Mouse (Mus musculus): ENCODE data around the gene 1810009A15Rik. TPM values are rescaled to one million over a fixed set of nuclear protein-coding genes. Genes with fewer than 3 reads are reported as not detected.

1810009A15Rik gene
- 56.5 and 61.6 TPM in 2 replicates for polyA plus RNA-seq (2015; fragmentation: Nextera tagmentation; extraction: Ambion mirVana)

DNA sequence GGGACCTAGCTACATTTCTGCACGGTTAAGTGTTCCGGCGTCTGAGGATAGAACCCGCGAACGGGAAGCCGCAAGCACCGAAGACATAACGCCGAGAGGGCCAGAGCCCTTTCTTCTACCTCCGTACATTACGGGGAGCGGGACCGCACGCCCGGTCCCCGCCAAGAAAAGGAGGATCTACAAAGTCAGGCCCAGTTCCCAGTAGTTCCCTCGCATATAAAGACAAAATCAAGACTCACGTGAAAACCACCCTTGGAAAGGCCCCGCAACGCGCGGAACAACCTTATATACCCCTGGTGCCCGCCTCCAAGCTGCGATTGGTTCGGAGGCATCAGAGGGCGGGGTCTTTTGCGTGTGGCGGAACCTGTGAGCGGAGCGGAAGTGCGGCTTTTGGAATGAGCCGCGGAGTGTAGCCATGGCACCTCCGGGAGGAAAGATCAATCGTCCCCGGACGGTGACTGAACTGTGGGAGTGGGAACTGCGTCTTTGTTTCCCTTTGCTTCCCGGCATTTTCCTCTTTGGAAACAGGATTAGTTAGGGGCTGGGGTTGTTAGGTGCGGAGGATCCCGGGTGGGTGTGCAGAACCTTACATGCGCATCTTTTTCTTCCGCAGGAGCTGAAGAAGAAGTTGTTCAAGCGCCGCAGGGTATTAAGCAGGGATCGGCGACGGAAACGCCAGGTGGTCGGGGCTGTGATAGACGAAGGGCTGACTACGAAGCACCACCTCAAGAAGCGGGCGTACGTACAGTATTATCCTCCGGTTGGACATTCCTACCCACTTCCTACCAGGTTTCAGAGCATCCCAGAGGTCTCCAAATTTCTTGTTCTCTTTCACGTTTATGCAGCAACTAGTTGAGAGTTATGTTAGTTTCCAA, at the start of gene 1810009A15Rik, which contains the start of gene Gm49416:
TSS of gene 1810009A15Rik (plus strand) at position 343 of the 875 bp plus-strand sequence.
TSS of gene Gm49416 (plus strand) at position 416 of the 875 bp plus-strand sequence.
- Histone ChIP-seq H3K9ac (peak within 1 kb of the TSS; percentile 81), H3K36me3 (peaks cover 7% of the 10 kb centered on the region; the same call in 1 of the 2 replicates), H3K4me2 (peak within 1 kb of the TSS; percentile 76), H3K27me3 (no peaks in the 10 kb centered on the region), H3K4me1 (replicated peaks) (peaks cover 25% of the 10 kb centered on the region), H3K27ac (peak within 1 kb of the TSS; percentile 86), H3K4me3 (peak within 1 kb of the TSS; percentile 62), H3K9me3 (no peaks in the 10 kb centered on the region)
- peak; percentile 95 for ATAC-seq (ENCODE audit: low FRiP score)
- WGBS = under 1% methylated on average over 58 of the region's 58 CpGs

DNA sequence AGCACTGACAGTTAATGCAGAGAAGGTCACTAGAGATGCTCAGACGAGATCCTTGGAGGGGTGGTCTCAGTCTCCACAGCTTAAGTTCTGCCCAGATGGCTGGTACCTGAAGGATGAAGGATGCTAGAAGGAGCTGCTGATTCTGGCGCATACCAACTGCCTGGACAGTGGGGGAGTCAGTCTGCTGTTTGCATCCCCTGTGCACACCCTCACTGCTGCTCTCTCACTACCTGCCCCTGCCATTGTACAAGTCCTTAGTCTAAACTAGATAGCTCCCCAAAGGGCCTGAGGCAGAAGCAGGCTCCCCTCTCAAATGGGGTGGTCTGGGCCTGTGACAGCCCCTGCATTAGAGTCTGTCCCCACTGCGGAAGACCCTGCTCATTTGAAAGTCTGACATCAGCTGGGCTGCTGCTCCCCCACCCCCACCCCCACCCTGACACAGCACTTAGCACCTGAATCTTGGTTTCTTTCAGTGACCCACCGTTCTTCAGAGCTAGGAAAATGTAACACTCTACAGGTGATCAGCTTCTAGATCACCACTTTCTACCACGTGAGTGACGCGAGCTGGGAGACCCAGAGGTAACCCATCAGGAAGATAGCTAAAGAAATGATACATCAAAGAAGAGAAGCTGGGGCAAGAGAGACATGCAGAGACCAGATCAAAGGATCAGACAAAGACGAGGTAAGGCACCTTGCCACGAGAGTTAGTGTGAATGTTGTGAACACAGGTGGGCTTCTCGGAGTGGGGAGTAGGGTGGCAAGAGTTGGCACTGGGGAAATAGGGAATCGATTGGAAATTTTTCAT, 49.3 kb upstream of the 1810009A15Rik start, which contains the start of gene Gng3:
TSS of gene Gng3 (minus strand) at position 92 of the 805 bp plus-strand sequence.
- 32% methylated on average over 11 of the region's 11 CpGs for WGBS
- peaks cover 35% of the 10 kb centered on the region for H3K36me3 ChIP-seq
- peak within 1 kb of the TSS; percentile 81 for H3K4me2 ChIP-seq
- H3K4me1 ChIP-seq (replicated peaks) = peaks cover 45% of the 10 kb centered on the region
- peak within 1 kb of the TSS; percentile 74 for H3K4me3 ChIP-seq
- H3K9me3 ChIP-seq = no peaks in the 10 kb centered on the region
- peak; percentile 91 for ATAC-seq (ENCODE audit: low FRiP score)
- H3K27me3 ChIP-seq = no peaks in the 10 kb centered on the region
- peak within 1 kb of the TSS; percentile 99 for H3K27ac ChIP-seq
- peak within 1 kb of the TSS; percentile 94 for H3K9ac ChIP-seq

DNA sequence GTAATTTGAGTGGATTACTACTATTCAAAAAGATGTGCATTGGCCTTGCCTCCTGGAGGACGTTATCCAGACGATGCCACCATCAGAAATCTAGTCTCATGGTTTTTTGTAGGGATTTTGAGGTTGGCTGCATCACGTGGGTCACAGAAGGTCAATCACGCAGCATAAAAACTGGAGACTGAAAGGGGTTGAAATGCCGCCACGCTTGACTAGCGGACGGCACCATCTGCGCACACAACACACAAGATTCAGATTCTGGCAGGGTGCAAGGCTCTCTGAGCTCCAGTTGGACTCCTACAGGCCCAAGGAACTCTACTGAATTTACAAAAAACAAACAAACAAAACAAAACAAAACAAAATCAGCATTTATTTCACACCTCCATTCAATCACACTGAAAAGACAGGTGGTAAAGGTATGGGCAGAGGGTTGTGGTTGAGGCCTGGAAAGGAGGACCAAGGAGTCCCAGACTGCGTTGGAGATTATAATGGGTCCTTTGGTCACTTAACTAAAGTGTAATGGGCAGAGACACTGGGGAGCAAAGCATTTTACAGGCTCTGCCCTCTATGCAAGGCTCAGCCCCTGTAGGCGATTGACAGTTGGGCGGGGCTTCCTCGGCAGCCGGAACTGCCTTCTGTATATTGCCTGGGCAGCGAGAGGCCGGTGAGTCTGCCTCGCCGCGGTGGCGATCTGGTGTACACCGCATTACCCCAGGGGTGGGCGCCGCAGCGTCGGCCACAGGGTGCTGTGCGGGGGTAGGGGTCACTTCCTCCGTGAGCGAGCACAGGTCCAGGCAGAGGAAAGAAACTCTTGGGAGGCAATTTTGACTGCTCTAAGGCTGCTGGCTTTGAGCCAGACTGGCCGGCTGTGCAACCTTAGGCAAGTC, 48.5 kb upstream of the 1810009A15Rik start:
- H3K4me2 ChIP-seq = peak overlapping the region; percentile 81
- peaks cover 45% of the 10 kb centered on the region for H3K4me1 ChIP-seq (replicated peaks)
- peak overlapping the region; percentile 74 for H3K4me3 ChIP-seq
- ATAC-seq (ENCODE audit: low FRiP score) = peak; percentile 7; the same call in 1 of the 2 replicates
- H3K9ac ChIP-seq = peak overlapping the region; percentile 94
- H3K27ac ChIP-seq = peak overlapping the region; percentile 99
- 12% methylated on average over 29 of the region's 29 CpGs for WGBS
- H3K27me3 ChIP-seq = no peaks in the 10 kb centered on the region
- peaks cover 30% of the 10 kb centered on the region for H3K36me3 ChIP-seq
- no peaks in the 10 kb centered on the region for H3K9me3 ChIP-seq

DNA sequence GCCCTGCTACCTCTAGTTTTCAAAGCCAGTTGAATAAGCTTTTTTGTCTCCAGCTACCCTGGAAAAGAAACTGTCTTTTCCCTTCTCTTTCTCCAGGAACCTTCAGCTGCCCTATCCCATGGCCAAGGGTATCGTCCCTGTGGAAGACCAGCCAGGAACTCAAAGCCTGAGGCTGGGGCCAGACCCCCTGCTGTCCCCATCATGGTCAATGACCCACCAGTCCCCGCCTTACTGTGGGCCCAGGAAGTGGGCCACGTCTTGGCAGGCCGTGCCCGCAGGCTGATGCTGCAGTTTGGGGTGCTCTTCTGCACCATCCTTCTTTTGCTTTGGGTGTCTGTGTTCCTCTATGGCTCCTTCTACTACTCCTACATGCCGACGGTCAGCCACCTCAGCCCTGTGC, 47.6 kb upstream of the 1810009A15Rik start:
- peaks cover 45% of the 10 kb centered on the region for H3K4me1 ChIP-seq (replicated peaks)
- H3K4me2 ChIP-seq = peak overlapping the region; percentile 81
- ATAC-seq (ENCODE audit: low FRiP score) = no peak
- peak overlapping the region; percentile 99 for H3K27ac ChIP-seq
- H3K36me3 ChIP-seq = peaks cover 31% of the 10 kb centered on the region
- no peaks in the 10 kb centered on the region for H3K27me3 ChIP-seq
- H3K9me3 ChIP-seq = no peaks in the 10 kb centered on the region
- peak overlapping the region; percentile 94 for H3K9ac ChIP-seq
- 93% methylated on average over 7 of the region's 7 CpGs for WGBS
- H3K4me3 ChIP-seq = peak overlapping the region; percentile 74

DNA sequence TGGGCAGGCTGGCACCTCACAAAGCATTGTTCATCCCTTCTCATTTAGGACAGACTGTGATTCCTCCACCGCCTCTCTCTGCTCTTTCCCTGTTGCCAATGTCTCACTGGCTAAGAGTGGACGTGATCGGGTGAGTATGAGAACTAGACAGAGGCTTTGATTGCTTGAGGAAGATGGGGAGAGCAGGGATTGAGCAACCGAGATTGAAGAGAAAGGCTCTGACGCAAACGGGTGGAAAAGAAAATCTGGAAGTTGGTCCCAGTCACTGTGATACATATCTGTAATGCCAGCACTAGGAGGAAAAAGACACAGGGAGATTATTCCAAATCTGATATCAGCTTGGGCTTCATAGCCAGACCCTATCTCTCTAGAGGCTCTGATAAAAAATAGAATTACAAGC, 45.7 kb upstream of the 1810009A15Rik start:
- no peak overlapping the region for H3K27ac ChIP-seq
- no peak for ATAC-seq (ENCODE audit: low FRiP score)
- WGBS = 89% methylated on average over 6 of the region's 6 CpGs
- H3K4me3 ChIP-seq = no peak overlapping the region
- H3K9me3 ChIP-seq = no peaks in the 10 kb centered on the region
- no peaks in the 10 kb centered on the region for H3K27me3 ChIP-seq
- no peak overlapping the region for H3K9ac ChIP-seq
- peaks cover 47% of the 10 kb centered on the region for H3K36me3 ChIP-seq
- H3K4me2 ChIP-seq = no peak overlapping the region
- peaks cover 34% of the 10 kb centered on the region for H3K4me1 ChIP-seq (replicated peaks)

DNA sequence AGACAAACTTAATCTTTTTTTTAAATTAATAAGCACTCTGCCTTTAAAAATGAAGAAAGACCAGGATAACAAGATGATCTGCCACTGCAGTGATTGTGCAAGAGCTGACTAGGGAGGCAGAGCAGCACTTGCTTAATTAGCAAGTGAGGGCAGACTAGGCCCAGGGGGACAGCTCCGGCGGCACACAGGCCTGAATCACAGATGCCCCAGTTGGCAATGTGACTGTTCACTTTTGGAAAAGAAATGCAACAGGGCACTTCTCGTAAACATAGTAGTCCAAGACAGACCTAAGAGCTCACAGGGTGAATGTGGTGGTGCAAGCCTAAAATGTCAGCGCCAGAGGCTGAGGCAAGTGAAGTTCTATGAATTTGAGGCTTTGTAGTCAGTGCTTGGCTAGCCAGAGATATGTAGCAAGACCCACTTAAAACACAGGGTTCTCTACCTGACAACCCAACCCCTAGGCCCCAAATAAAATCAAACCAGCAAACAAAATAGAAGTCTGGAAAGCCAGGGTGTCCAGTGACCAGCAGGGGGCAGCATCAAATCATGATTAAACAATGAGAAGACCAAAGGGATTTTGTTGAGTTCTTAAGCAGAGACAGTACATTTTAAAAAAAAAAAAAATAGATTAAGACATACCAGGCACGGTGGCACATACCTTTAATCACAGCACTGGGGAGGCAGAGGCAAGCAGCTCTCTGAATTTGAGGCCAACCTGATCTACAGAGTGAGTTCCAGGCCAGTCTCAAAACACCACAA, 44.1 kb upstream of the 1810009A15Rik start:
- H3K4me3 ChIP-seq = no peak overlapping the region
- no peak overlapping the region for H3K9ac ChIP-seq
- H3K36me3 ChIP-seq = peaks cover 61% of the 10 kb centered on the region
- H3K9me3 ChIP-seq = no peaks in the 10 kb centered on the region
- H3K27ac ChIP-seq = no peak overlapping the region
- WGBS = 59% methylated on average over 5 of the region's 5 CpGs
- no peak overlapping the region for H3K4me2 ChIP-seq
- ATAC-seq (ENCODE audit: low FRiP score) = no peak
- H3K4me1 ChIP-seq (replicated peaks) = peaks cover 21% of the 10 kb centered on the region
- H3K27me3 ChIP-seq = no peaks in the 10 kb centered on the region

DNA sequence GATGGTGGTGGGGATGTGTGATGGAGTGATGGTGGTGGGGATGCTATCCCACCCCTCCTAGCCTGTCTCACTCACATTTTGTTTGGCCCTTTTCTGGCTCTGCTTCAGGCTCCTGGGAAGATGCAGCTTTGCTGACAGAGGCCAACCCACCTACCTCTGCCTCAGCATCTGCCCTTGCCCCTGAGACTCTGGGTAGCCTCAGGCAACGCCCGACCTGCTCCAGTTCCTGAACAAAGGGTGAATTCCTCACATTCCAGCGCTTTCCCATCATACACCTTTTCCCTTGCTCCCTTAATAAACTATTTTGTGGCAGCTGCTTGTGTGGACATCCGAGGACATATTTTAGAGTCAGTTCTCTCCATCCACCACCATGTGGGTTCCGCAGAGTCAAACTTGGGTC, 40.3 kb upstream of the 1810009A15Rik start:
- Histone ChIP-seq H3K27ac (no peak overlapping the region), H3K4me2 (no peak overlapping the region), H3K9ac (no peak overlapping the region), H3K9me3 (no peaks in the 10 kb centered on the region), H3K4me3 (no peak overlapping the region), H3K36me3 (peaks cover 49% of the 10 kb centered on the region), H3K4me1 (replicated peaks) (peaks cover 5% of the 10 kb centered on the region; the same call in 1 of the 2 replicates), H3K27me3 (no peaks in the 10 kb centered on the region)
- 85% methylated on average over 5 of the region's 5 CpGs for WGBS
- no peak for ATAC-seq (ENCODE audit: low FRiP score)

DNA sequence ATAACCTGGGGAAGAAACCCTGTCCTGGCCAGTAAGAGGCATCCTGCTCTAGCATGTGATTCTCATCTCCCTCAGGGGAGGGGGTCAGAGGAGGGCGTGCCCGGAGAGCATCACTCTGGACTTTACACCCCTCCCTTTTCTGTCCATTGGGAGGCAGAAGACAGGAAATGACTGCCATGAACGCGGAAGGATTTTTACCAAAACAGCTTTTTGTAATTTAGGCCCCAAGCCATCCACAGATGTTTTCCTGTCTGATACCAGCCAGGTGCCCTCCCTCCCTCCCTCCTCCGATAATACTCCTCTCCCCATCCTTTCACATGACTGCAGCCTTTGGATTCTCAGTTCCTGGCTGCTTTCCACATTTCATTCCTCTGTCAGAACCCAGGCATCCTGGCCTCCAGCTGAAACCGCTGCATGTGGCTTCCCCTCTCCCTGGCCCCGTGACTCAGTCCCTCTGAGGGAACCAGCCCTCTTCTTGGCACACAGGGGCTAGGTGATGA, 38.2 kb upstream of the 1810009A15Rik start, which contains the start of gene Lrrn4cl:
TSS of gene Lrrn4cl (plus strand) at position 367 of the 500 bp plus-strand sequence.
- peaks cover 40% of the 10 kb centered on the region for H3K36me3 ChIP-seq
- H3K27me3 ChIP-seq = no peaks in the 10 kb centered on the region
- 0 out of 2 replicates have a peak within 1 kb of the TSS, but pooled peaks have one; percentile 23 for H3K27ac ChIP-seq
- no peak for ATAC-seq (ENCODE audit: low FRiP score)
- no peaks in the 10 kb centered on the region for H3K9me3 ChIP-seq
- H3K9ac ChIP-seq = peak within 1 kb of the TSS; percentile 43; the same call in 1 of the 2 replicates
- WGBS = 35% methylated on average over 7 of the region's 7 CpGs
- no peak within 1 kb of the TSS for H3K4me2 ChIP-seq
- peaks cover 5% of the 10 kb centered on the region; the same call in 1 of the 2 replicates for H3K4me1 ChIP-seq (replicated peaks)
- no peak within 1 kb of the TSS for H3K4me3 ChIP-seq

DNA sequence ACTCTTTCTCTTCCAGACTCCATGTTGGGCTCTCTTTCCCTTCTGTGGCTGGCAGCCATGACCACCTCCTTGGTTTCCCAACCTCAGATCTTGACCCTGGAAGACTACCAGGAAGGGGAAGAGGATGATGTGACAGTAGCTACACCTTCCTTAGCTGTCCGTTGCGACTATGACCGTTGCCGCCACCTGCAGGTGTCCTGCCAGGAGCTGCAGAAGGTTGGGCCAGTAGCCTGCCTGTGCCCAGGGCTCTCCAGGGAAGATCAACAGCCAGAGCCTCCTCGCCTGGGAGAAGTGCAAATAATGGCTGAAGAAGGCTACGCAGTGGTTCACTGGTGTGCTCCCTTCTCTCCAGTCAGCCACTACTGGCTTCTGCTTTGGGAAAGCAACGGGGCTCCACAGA, 37.0 kb upstream of the 1810009A15Rik start:
- no peak for ATAC-seq (ENCODE audit: low FRiP score)
- Histone ChIP-seq H3K36me3 (peaks cover 28% of the 10 kb centered on the region), H3K4me2 (no peak overlapping the region), H3K4me3 (no peak overlapping the region), H3K27me3 (no peaks in the 10 kb centered on the region), H3K9ac (peak overlapping the region; percentile 19; the same call in 1 of the 2 replicates), H3K4me1 (replicated peaks) (peaks cover 5% of the 10 kb centered on the region; the same call in 1 of the 2 replicates), H3K9me3 (no peaks in the 10 kb centered on the region), H3K27ac (no peak overlapping the region)
- 58% methylated on average over 7 of the region's 7 CpGs for WGBS

DNA sequence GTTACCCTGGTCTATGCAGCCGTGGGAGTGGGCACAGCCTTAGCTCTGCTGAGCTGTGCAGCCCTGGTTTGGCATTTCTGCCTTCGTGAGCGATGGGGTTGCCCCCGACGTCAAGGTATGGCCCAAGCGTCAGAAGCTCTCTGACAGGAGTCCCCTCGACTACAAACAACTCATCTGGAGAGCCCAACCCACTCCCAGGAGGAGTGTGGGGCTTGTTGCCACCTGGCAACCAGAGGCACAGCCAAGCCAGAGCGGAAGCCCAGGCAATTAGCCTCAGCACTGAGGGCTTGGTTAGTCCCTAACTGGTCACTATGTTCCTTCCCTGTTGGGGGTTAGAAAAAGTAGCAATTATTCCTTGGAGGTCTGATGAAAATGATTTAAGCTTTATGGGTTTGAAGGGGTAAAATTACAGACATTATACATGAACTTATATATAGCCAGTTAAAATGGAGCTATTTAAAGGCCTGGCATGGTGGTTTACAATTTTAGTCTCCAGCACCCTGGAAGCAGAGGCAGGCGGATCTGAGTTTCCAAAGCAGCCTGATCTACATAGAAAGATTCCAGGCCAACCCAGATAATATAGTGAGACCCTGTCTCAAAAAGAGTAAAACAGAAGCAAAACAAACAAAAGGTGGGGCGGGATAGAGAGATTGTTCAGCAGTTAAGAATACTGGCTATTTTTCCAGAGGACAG, 36.3 kb upstream of the 1810009A15Rik start:
- H3K36me3 ChIP-seq = peaks cover 20% of the 10 kb centered on the region
- H3K9me3 ChIP-seq = no peaks in the 10 kb centered on the region
- no peak overlapping the region for H3K27ac ChIP-seq
- no peak overlapping the region for H3K4me2 ChIP-seq
- no peak for ATAC-seq (ENCODE audit: low FRiP score)
- 62% methylated on average over 10 of the region's 10 CpGs for WGBS
- peaks cover 5% of the 10 kb centered on the region; the same call in 1 of the 2 replicates for H3K4me1 ChIP-seq (replicated peaks)
- H3K27me3 ChIP-seq = no peaks in the 10 kb centered on the region
- no peak overlapping the region for H3K4me3 ChIP-seq
- H3K9ac ChIP-seq = peak overlapping the region; percentile 19; the same call in 1 of the 2 replicates
